Mouse (Mus musculus) embryo, embryonic 9.5 days (tissue): ENCODE measurements at regions not wholly inside any gene's neighbourhood (a gene's known extent, or its start where the extent isn't known, plus 50 kb on each side); places are given as distances from the start of the nearest gene placed in this dataset.
"Not testable (repeated sequence)": the region's sequence is repeated elsewhere in the genome, so short reads cannot be mapped to it uniquely, and the experiment has no call there.

Experiments used
- DNase-seq: peaks from one replicate; pipeline ENCODE4 v3.0.0-alpha.2; 2017; ENCODE audit errors: extremely low spot score

DNA sequence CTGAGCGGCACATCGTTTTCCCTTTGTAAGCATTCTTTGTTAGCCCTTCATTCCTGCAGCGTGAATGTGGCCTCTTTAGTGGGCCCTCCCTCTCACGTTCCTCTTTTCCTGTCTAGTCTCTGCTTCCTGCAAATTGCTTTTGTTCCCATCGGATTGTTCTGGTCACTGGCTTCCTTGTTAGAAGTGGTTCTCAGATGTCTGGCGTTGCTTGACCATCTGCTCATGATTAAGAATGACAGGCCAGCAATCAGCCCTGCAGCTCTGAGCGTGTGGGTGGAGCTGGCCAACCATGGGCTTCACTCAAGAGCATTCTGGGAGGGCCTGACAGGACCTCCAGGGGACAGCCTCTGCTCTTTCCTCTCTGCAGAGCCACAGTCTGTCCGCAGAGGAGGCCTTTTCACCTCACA is 297.5 kb downstream of the Eipr1 start:
- DNase-seq = peak; percentile 83

DNA sequence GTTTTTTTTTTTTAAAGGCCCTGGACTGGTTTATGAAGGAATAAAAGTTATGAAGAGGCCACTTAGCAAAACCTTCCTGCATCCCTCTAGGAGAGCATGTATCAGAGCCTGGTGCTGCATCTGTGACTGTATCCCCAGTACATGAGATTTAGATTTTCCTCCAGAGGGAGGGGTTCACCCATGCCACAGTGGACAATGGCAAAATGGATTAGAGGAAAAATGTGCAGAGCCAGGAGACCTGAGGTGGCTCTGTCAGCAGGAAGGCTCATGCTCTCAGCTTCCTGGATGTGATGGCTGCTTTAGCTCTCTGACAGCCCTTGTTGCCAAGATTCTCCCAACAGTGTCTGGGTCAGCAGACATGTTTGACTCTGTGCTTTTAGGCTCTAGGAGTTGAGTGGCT is 298.2 kb downstream of the Eipr1 start:
- DNase-seq = no peak

DNA sequence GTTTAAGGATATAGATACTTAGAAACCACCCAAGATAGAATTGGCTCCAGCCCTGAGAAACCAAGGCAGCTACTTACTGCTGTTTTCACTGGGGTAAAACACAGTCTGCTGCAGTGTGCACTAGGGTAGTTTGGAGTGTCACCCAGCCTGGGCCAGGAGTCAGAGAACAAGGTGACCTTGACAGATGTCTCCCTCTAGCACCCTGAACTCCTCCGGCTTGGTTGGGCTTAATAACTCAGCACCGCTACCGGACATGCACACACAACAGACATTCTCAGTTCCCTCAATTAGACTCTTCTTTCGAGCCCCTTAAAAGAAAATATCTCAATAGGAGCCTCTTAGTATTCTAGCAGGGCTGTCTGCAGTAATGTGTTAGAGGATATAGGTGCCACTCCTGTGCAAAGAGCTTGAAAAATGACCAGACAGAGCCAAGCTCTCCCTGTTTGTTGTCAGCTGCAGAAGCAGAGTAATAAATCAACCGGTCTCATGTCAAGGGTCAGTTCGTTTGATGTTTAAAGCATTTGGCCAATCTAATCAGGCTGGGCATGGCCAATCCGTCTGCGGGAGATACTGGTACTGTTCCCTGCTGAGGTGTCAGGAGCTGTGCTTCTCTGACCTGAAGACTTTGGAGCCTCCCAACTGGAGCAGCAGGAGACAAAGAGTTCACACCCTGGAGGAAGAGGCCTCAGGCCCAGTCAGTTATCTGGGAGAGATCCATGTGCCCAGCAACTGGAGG is 299.1 kb downstream of the Eipr1 start:
- DNase-seq = peak; percentile 61

DNA sequence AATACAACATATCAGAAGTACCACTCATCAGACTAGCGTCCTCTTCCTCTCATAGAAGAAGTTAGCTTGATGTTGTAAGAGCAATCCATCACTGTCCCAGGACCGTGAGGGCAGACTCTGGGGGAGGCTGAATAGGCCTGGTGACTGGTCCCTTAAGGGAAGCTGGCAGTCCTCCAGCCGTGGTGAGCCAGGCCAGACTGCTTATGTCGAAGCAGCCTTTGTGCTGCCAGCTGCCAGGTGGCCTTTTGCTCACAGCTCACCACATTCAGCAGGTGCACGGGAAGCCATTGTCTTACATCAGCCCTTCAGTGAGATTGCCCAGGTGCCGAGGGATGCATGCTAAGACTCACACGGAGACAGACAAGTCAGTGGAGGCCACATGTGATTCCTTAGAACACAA is 302.8 kb downstream of the Eipr1 start:
- no peak for DNase-seq

DNA sequence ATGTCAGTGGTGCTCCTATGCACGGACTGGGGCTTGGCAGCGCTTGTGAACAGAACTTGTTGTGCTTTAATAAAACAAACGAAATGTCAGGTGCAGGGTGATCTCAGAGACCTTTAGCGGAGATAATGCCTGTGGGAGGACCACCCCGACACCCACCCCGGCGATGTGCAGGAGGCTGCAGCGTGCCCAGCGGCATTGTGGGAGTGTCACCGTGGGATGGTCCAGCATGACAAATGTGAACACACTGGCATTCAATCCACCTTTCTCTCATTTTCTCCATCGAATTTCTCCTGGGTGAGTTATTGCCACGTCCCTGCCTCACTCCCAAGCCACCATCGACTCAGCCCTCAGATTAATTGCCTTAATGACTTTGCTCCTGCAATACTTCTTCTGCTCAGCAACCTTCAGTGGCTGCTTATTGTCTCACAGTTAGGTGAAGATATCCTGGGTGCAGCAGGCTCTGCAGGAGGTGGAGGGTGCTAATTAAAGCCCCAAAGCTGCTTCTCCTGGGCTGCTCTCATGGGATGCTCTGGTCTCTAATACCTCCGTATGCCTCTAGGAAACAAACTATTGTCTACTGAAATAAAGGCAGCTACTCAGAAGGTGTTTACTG is 310.5 kb downstream of the Eipr1 start:
- no peak for DNase-seq

DNA sequence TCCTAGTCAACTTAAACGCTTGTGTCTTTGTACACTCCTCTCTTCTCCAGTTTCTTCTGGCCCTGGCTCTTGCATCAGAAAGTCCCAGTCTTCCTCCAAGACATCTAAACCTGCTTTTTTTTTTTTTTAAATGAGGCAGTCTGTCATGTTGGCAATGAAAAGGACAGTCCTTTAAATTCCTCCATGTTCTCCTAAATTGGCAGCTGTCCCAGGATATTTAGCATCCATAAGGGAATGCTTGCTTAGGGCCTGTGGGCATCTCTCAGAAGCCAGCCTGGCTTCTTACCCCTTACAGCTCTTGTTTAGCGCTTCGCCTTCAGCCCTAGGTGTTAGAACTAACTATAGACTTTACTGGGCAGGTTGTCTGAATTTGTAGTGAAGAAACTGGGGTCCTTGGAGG is 311.2 kb downstream of the Eipr1 start:
- no peak for DNase-seq

DNA sequence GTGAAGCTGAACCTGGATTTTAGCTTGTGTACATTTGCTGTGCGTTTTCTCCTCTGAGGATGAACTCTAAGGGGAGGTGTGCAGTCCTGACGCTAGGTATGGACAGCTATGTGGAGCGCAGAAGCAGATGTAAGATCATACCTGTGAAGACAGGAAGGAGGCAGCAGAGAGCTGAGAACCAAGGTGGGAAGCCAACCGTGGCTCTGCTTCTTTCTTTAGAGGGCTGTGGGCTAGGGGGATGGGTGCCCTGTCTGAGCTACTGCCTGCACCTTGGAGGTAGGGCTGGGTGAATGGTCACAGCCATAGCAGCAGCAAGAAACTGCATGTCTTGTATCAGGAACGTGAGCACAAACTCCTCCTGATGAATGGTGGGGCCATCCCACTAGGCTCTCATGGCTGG is 316.6 kb downstream of the Eipr1 start:
- no peak for DNase-seq

DNA sequence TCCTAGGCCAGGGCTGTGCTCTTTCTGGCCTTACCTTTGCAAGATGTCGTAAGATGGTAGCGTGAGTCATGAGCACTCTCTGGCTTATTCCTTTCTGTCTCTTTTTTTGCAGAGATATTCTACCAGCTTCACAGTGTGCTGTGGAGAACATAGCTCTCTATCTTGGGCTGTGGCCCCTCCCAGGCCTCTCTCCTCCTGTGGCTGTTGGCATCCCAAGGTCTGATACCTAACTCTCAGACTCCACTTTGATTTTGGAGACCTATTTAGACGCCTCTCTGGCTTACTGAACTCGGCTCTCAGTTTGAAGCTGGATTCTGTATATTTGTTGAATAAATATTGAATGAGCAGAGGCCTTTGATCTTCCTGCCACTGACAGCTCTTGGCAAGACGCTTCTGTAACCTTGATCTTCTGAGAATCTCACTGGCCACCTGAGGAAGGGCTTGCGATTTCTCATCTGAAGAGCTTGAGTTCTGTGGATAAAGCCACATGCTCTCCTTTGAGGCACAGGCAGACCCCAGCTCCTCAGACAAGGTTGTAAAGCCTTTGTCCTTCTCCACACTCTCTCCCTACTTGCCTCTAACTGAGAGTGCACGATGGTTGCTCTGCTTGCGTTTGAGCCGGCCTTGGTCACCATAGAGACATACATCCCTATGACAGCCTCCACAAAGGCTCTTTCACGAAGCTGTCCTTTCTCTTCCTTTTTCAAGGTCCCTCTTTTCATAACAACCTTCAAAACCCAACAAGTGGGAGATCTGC is 323.7 kb downstream of the Eipr1 start:
- no peak for DNase-seq

DNA sequence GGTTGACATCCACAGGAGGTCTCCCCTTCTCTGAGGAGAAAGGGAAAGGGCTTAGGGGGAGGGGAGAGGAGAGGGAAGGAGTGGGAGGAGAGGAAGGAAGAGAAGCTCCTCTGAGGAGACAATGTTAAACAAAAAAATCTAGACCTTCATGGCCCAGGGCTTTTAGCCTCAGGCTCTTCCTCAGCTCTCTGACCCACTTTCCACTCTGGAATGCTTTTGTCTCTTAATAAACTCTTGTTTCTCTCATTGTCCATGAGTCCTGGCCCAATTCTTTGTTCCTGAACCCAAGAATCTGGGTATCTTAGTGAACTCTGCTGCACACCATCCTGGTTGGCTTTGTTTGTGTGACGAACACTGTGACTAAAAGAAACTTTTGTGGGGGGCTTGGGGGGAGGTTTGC is 325.0 kb downstream of the Eipr1 start:
- no peak for DNase-seq

DNA sequence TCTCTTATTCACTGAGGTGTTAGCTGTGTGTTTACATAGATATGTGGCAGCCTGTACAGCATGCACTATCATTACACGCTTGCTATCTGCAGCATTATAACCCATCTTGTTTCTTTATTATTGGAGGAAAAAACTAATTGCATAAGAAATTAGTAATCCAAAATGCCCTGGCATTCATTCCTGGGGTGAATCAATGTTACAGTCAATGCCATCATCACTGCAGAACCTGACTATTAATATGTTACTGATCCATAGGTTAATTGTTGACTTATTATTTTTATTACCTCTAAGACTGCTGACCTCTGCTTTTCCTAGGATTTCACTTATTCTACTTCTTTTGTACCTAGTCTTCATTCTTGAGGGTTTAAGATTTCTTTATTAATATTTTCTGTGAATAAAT is 327.4 kb downstream of the Eipr1 start:
- no peak for DNase-seq

DNA sequence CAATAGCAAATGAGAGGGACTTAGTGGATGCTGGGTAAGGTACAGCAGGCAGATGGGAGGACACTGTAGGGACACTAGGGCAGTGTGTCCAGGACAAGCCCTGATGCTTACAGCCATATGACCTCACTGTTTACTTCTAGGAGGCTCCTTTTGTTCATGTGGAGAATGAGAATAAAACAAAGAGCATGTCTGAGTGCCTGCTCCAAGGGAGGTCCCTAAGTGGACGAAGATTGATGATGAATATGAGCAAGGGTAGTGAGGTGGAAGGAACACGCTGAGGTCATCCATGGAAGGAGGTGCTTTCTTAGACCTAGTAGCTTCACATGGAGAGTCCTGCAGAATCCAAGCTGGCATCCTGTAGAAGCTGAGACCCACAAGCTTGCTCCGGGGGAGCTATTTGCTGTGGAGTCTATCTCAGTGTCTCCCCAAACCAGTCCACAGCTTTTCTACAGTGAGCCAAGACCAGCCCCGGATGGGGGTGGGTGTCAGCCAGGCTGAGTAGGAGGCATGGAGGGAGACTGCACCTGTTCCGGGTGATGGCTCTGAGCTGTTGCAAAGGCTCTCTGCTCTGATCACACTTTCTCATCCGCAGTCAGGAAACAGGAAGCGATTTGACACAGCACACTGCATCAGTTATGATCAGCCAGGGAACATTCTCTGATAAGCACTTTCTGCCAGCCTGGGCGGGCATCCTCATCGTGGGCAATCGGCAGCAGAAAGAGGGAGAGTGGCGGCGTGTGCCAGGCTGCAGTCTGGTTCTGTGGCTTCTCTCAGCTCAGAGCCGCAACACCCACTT is 332.0 kb downstream of the Eipr1 start:
- no peak for DNase-seq

DNA sequence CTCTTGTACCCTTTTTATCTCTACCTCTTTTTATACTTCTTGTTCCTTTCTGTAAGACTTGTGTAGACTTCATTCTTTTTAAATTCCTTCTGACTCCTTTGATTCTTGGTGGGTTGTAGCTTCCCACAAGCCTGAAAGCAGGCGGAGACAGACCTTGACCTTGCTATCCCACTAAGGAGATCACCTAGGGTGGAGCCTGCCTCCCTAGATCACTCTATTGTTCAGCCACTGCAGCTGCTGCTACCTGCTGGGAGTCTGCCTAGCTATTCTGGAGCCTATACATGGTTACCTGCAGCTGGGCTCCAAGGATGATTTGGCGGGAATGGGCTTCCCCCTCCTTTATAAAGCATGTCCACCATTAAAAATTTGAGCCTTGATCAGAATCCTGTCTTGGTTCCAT is 335.6 kb downstream of the Eipr1 start:
- not testable (repeated sequence) for DNase-seq

DNA sequence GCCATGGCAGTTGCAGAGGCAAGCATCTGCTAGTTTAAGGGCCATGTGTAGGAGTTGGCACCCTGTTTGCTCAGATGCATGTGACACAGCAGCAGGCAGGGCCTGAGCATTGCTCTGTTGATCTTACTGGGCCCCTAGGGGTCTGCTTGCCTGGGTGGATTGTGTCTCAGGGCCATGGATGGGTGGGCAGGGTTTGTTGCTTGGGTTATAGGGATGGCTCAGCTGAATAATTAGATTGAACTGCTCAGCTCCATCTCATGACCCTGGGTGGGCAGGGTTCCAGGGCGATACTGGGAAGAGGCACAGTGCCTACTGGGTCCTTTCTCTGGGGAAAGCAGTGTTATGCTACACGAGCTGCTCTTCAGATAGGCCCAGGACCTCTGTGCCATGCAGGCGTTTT is 338.0 kb downstream of the Eipr1 start:
- DNase-seq = no peak

DNA sequence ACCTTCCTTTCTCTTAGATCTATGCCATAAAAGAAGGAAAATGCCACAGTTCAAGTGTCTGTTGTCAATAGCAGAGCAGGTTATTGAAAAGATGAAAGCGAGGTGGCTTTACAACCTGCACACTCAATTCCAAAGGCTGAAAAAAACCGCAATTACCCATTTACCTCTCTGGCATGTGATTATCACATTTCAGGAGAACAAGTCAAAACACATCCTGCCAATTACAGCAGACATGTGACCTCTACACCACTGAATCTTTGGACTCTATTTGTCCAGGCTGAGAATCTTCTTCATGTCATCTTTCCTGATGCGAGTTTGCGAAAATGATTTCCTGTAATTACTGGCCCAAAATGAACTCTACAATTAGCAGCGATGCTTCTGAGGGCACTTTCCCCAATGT is 338.8 kb downstream of the Eipr1 start:
- DNase-seq = no peak

DNA sequence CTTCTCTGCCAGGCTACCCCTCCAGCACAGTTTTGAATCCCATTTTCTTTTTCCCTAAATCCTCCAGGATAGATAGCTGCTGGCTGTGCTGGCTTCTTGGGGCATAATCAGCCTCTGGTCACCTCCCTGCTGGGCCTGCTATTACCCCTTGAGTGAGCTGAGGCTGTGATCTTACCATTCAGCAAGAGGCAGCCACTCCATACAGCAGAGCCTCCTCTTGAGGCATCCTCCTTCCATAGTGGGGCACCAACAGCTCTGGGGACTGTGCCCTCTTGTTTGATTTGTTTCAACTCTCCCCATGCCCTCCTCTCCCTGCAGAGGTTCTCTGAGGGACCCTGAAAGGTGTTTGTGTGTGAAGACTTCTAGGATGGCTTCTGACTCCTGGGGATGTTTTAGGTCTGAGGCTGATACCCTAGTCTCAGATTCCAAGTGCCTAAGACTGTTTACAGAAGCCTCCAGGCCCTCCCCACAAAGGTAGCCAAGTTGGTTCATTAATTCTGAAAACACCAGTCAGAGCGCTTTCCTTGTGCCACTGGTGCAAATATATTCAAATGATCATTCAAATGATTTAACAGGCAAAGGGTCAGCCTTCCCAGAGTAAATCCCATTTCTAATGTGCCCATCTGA is 343.9 kb downstream of the Eipr1 start:
- DNase-seq = peak; percentile 8

DNA sequence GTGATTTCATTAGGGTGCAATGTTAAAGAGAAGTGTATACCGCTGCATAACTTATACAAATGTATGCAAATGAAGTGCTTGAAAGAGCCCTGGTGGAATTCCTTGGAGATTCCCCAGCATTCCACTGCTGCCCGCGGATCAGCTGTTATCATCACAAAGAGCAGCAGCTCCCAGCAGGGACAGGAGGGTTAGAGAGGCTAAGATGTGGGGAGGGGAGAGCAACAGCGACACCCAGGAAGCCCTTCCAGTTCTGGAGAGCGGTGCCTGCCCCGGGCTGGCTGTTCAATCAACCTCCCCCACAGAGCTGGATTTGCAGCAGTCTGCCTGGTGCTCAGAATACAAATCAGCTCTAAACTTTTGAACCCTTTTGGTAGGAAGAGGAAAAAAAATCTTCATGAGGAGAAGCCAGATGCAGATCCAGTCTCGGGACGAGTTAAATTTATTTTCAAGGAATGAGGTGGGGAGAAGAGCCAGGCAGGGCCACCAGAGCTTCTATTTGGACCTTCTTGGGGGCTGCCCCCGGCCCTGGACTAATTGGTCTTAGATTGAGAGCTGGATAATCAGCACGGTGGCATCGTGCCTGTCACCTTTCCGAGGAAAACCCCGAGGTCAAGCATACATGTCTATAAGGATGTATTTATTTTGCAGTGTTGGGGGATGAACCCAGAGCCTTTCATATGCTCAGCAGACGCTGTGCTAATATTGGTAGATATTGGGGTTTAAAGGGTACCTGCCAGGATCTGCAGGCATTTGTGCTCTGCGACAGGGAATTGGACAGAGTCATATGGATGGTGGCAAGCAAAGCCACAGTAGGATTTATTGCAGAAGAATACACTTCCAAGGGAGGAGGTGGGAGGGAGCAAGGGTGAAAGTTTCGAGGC is 344.7 kb downstream of the Eipr1 start:
- DNase-seq = peak; percentile 64

DNA sequence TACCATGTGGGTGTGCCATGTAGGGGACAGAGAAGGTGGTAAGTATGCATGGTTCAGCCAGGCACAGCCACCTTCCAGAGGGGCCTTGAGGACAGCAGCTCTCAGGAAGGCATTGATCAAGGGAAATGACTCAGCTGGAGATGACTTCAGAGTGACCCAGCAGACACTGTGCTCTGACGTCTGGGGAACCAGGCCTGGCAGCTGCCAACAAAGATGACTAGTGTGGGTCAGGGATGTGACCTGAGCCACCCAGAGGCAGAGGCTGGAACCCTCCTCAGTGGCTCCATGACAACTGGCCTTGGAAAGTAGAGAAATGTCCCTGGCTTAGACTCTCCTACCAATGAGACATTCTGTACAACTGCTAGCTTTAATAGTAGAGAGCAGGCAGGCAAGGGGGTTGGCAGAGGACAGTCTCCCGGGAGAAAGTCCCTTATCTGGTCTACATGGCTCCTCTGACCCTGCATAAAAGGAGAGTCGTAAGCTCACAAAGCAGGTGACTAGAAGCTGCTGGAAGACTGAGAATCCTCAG is 348.5 kb downstream of the Eipr1 start:
- DNase-seq = no peak

DNA sequence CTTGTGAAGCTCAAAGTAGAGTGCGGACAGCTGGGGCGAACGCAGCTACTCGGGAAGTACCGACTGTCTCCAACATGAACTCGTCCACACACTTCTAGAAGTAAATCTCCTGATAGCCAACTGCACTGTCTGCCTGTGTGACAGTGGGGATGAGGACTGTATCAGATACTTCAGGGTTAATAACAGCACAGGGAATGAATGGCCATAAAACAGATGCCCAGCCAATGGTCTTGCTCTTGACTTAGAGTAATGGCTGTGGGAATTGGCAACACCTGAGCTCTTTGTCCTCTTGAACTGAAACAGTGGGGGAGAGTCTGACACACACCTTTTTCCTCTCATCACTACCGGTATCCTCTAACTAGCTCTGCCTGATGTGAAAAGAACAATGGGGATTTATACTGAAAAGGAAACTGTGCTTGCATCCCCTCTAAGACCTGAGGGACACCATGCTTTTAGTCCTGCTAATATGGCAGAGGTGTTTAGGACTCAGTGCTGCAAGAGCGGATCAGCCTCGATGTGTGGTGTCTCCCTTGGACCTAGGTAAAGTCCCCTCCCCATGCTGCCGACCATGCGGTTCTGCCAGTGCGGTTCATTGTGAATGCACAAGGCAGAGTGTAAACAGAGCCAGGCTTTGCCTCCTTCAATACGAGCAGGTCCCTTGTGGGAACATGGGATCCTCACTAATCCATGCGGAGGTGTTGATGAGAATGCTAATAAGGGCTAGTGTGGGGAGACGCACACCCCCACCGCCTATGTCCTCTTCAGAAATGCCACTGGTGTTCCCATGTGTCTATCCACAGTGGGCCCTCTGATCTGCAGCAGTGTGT is 355.5 kb downstream of the Eipr1 start:
- no peak for DNase-seq

DNA sequence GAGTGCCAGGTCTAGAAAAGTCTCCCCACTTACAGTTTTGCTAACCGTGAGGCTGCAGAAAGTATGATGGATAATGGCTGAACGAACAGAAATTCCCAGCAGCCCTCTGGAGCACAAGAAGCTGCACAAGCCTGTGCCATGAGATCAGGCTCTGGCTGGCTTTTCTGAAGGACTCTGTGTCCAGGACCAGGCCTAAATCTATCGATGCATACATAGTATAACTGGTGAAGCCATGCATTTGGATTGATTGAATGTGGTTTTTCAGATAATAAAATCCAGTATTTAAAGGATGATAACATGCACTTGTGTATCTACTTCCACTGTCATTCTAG is 356.1 kb downstream of the Eipr1 start:
- DNase-seq = no peak

DNA sequence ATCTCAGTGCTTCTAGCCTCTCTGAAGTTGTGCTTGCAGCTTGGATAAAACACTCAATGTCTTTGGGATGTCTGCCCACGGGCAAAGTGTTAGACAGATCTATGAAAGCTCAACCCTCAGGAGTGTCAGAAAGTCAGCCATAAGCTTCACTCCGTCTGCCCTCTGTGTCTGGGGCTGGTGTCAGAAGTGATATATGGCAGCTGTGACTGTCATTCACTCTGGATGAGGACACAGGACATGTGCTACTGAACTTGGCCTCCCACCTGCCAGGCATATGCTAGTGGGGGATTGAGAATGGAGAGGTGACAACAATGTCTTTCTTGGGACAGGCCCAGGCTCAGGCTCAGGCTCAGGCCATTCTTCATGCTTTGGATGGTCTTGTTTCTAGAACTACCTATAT is 366.7 kb downstream of the Eipr1 start:
- DNase-seq = no peak
